Mouse (Mus musculus) stomach, postnatal 0 days (tissue): ENCODE data around the gene Rpl12. TPM values are rescaled to one million over a fixed set of nuclear protein-coding genes. Genes with fewer than 3 reads are reported as not detected.
A peak's percentile ranks its signal among the peaks of the same experiment; 100 is the strongest.

Source experiments
- ATAC-seq: fragments of 200-750 bp; cut with Nextera tagmentation; 2 replicates; pipeline ENCODE4 v1.8.0; 2017; ENCODE audit not compliant: low FRiP score, low TSS enrichment
- DNase-seq: peaks from one replicate; pipeline ENCODE4 v3.0.0-alpha.2; 2016; ENCODE audit warnings: low spot score
- H3K27ac ChIP-seq: fragments of 300-500 bp; sonication (generic); replicated peaks from 2 replicates; pipeline ENCODE4 v1.5.1; 2014; ENCODE audit warnings: mild to moderate bottlenecking, control low read depth
- H3K27me3 ChIP-seq: fragments of 300-500 bp; sonication (generic); 2 replicates; pipeline ENCODE4 v1.6.1; 2014; ENCODE audit warnings: low read length; ENCODE audit not compliant: control insufficient read depth, insufficient read depth
- H3K36me3 ChIP-seq: fragments of 300-500 bp; sonication (generic); 2 replicates; pipeline ENCODE4 v1.6.1; 2014; ENCODE audit warnings: low read length, mixed read lengths; ENCODE audit not compliant: control insufficient read depth, insufficient read depth
- H3K4me1 ChIP-seq: fragments of 300-500 bp; sonication (generic); replicated peaks from 2 replicates; pipeline ENCODE4 v1.6.1; 2014; ENCODE audit warnings: antibody characterized with exemption; ENCODE audit not compliant: control insufficient read depth, insufficient read depth
- H3K4me2 ChIP-seq: fragments of 300-500 bp; sonication (generic); replicated peaks from 2 replicates; pipeline ENCODE4 v1.6.1; 2014; ENCODE audit warnings: low read depth, mild to moderate bottlenecking, control low read depth, moderate library complexity
- H3K4me3 ChIP-seq: fragments of 300-500 bp; sonication (generic); 2 replicates; pipeline ENCODE4 v1.5.1; 2014; ENCODE audit warnings: low read depth, low read length, control low read depth
- H3K9ac ChIP-seq: fragments of 300-500 bp; sonication (generic); 2 replicates; pipeline ENCODE4 v1.6.1; 2014; ENCODE audit warnings: mild to moderate bottlenecking, low read length, control low read depth, mixed read lengths
- H3K9me3 ChIP-seq: fragments of 300-500 bp; sonication (generic); 2 replicates; pipeline ENCODE4 v1.6.1; 2016; ENCODE audit warnings: low read length; ENCODE audit not compliant: control insufficient read depth
- CTCF ChIP-seq: IDR thresholded peaks from 2 replicates; pipeline ENCODE4 v1.5.1; 2016; ENCODE audit warnings: antibody characterized with exemption, low read depth, mild to moderate bottlenecking, moderate library complexity
- EP300 ChIP-seq: optimal IDR thresholded peaks from 2 replicates; pipeline ENCODE3; 2016; ENCODE audit warnings: antibody characterized with exemption
- WGBS: fragments of 180-500 bp; shearing (Covaris S2); extraction: QIAGEN DNeasy Blood & Tissue Kit; methylation state at CpG from one replicate; pipeline ENCODE4 v1.1.7; 2014; 5-methylcytosine and 5-hydroxymethylcytosine counted together
- polyA plus RNA-seq: library from polyadenylated mRNA; unstranded; fragments of >200 nt; fragmentation: Nextera tagmentation; extraction: Ambion mirVana; gene quantifications from 2 replicates; pipeline ENCODE4 v1.2.1, GENCODE M21; 2015

Rpl12 gene
- 141 and 157 TPM in 2 replicates for polyA plus RNA-seq

GRCm38 (mm10) chr2:32961192-32961995 is at the start of gene Rpl12, which contains the start of gene Lrsam1:
Gene Rpl12 (plus strand): TSS chr2:32961559.
Gene Lrsam1 (minus strand): TSS chr2:32961614.
- ATAC-seq = peak; percentile 92
- Histone ChIP-seq H3K4me3 (peak within 1 kb of the TSS; percentile 67), H3K9me3 (no peaks in the 10 kb centered on the region), H3K36me3 (peaks cover 11% of the 10 kb centered on the region), H3K9ac (peak within 1 kb of the TSS; percentile 93), H3K4me1 (peaks cover 3% of the 10 kb centered on the region; the same call in 1 of the 2 replicates), H3K27ac (peak within 1 kb of the TSS; percentile 92), H3K27me3 (no peaks in the 10 kb centered on the region), H3K4me2 (peak within 1 kb of the TSS; percentile 89)
- WGBS = 2% methylated on average over 54 of the region's 55 CpGs
- no peak for TF ChIP-seq CTCF
- TF ChIP-seq EP300 = peak; percentile 99
- DNase-seq = peak; percentile 95

GRCm38 (mm10) chr2:32911639-32912182 is 49.6 kb upstream of the Rpl12 start:
- no peak overlapping the region for H3K4me3 ChIP-seq
- no peak overlapping the region for H3K9ac ChIP-seq
- no peak for ATAC-seq
- H3K27me3 ChIP-seq = no peaks in the 10 kb centered on the region
- peaks cover 8% of the 10 kb centered on the region for H3K36me3 ChIP-seq
- WGBS = 76% methylated on average over 7 of the region's 7 CpGs
- no peaks in the 10 kb centered on the region for H3K9me3 ChIP-seq
- no peak for DNase-seq
- H3K27ac ChIP-seq = 0 out of 2 replicates have a peak overlapping the region, but pooled peaks have one; percentile 24
- H3K4me2 ChIP-seq = no peak overlapping the region
- peaks cover 23% of the 10 kb centered on the region for H3K4me1 ChIP-seq
- TF ChIP-seq CTCF (no peak), EP300 (no peak)

- no peaks in the 10 kb centered on the region for H3K27me3 ChIP-seq
- H3K27ac ChIP-seq = no peak overlapping the region
- peaks cover 11% of the 10 kb centered on the region for H3K36me3 ChIP-seq
- no peak overlapping the region for H3K4me3 ChIP-seq
- H3K4me2 ChIP-seq = no peak overlapping the region
- no peak overlapping the region for H3K9ac ChIP-seq
- 31% methylated on average over 19 of the region's 19 CpGs for WGBS
- no peaks in the 10 kb centered on the region for H3K9me3 ChIP-seq
- peaks cover 20% of the 10 kb centered on the region for H3K4me1 ChIP-seq
- DNase-seq (peak; percentile 87), ATAC-seq (0 out of 2 replicates have a peak, but pooled peaks have one; percentile 13)
- TF ChIP-seq EP300 (no peak), CTCF (peak; percentile 100)
These were observed 49.1 kb upstream of the Rpl12 start for GRCm38 (mm10) chr2:32912210-32912804.

GRCm38 (mm10) chr2:32914362-32914761 is 47.0 kb upstream of the Rpl12 start:
- DNase-seq (peak; percentile 71), ATAC-seq (peak; percentile 68)
- Histone ChIP-seq H3K9ac (peak overlapping the region; percentile 45), H3K4me1 (peaks cover 10% of the 10 kb centered on the region), H3K4me2 (peak overlapping the region; percentile 20; the same call in 1 of the 2 replicates), H3K9me3 (no peaks in the 10 kb centered on the region), H3K4me3 (no peak overlapping the region), H3K27ac (peak overlapping the region; percentile 90), H3K36me3 (peaks cover 22% of the 10 kb centered on the region), H3K27me3 (no peaks in the 10 kb centered on the region)
- TF ChIP-seq EP300 = no peak
- no peak for TF ChIP-seq CTCF
- 60% methylated on average over 4 of the region's 5 CpGs for WGBS

GRCm38 (mm10) chr2:32914896-32915295 is 46.5 kb upstream of the Rpl12 start:
- H3K4me2 ChIP-seq = 0 out of 2 replicates have a peak overlapping the region, but pooled peaks have one; percentile 20
- 34% methylated on average over 3 of the region's 3 CpGs for WGBS
- peak overlapping the region; percentile 90 for H3K27ac ChIP-seq
- DNase-seq (peak; percentile 59), ATAC-seq (peak; percentile 45)
- peaks cover 27% of the 10 kb centered on the region for H3K36me3 ChIP-seq
- peak overlapping the region; percentile 45 for H3K9ac ChIP-seq
- H3K27me3 ChIP-seq = no peaks in the 10 kb centered on the region
- H3K4me1 ChIP-seq = peaks cover 10% of the 10 kb centered on the region
- H3K9me3 ChIP-seq = no peaks in the 10 kb centered on the region
- H3K4me3 ChIP-seq = no peak overlapping the region
- no peak for TF ChIP-seq EP300
- TF ChIP-seq CTCF = no peak
